Mouse (Mus musculus): ENCODE measurements around the gene Pdzrn4. TPM values are rescaled to one million over a fixed set of nuclear protein-coding genes. Genes with fewer than 3 reads are reported as not detected.
A peak's percentile ranks its signal among the peaks of the same experiment; 100 is the strongest.

Pdzrn4 gene
- total and polyA plus RNA-seq, 3 experiments, result 0.17 TPM; not detected in 2

- no peak for DNase-seq
These were observed 103.7 kb downstream of the Pdzrn4 start for GRCm38 (mm10) chr15:92500276-92500838.

GRCm38 (mm10) chr15:92502797-92503196 lies 106.1 kb downstream of the Pdzrn4 start:
- no peak for DNase-seq

- DNase-seq, result no peak
These were observed 112.7 kb downstream of the Pdzrn4 start for GRCm38 (mm10) chr15:92509372-92509771.

GRCm38 (mm10) chr15:92515651-92516050 lies 119.0 kb downstream of the Pdzrn4 start:
- no peak for DNase-seq

GRCm38 (mm10) chr15:92520677-92521225 lies 124.1 kb downstream of the Pdzrn4 start:
- no peak for DNase-seq

- DNase-seq, result no peak
These were observed 125.0 kb downstream of the Pdzrn4 start for GRCm38 (mm10) chr15:92521686-92522085.

GRCm38 (mm10) chr15:92524917-92525316 lies 128.2 kb downstream of the Pdzrn4 start:
- DNase-seq, result no peak

- DNase-seq, result no peak
These were observed 128.7 kb downstream of the Pdzrn4 start for GRCm38 (mm10) chr15:92525416-92525815.

GRCm38 (mm10) chr15:92526731-92527130 lies 130.1 kb downstream of the Pdzrn4 start:
- DNase-seq, result peak; percentile 6

- DNase-seq, result no peak
These were observed 146.6 kb downstream of the Pdzrn4 start for GRCm38 (mm10) chr15:92543252-92543651.

GRCm38 (mm10) chr15:92547294-92547911 lies 150.7 kb downstream of the Pdzrn4 start:
- no peak for DNase-seq

- no peak for DNase-seq
These were observed 158.4 kb downstream of the Pdzrn4 start for GRCm38 (mm10) chr15:92555012-92555574.

- DNase-seq, result no peak
These were observed 159.0 kb downstream of the Pdzrn4 start for GRCm38 (mm10) chr15:92555716-92556115.

- no peak for DNase-seq
These were observed 161.9 kb downstream of the Pdzrn4 start for GRCm38 (mm10) chr15:92558592-92558991.

GRCm38 (mm10) chr15:92562149-92562548 lies 165.5 kb downstream of the Pdzrn4 start:
- DNase-seq, result no peak

GRCm38 (mm10) chr15:92563576-92563975 lies 166.9 kb downstream of the Pdzrn4 start:
- DNase-seq, result no peak

GRCm38 (mm10) chr15:92570526-92571243 lies 174.0 kb downstream of the Pdzrn4 start:
- DNase-seq, result no peak

- DNase-seq, result no peak
These were observed 174.5 kb downstream of the Pdzrn4 start for GRCm38 (mm10) chr15:92571244-92571539.

- peak; percentile 3 for DNase-seq
These were observed 180.8 kb downstream of the Pdzrn4 start for GRCm38 (mm10) chr15:92577476-92577875.

- no peak for DNase-seq
These were observed 183.5 kb downstream of the Pdzrn4 start for GRCm38 (mm10) chr15:92580217-92580616.

GRCm38 (mm10) chr15:92580742-92581383 lies 184.2 kb downstream of the Pdzrn4 start:
- DNase-seq, result no peak

- no peak for DNase-seq
These were observed 187.9 kb downstream of the Pdzrn4 start for GRCm38 (mm10) chr15:92584357-92585138.

Data from adrenal gland, adult 2 months (tissue).